ENCODE assay signal across 10 mouse cellular contexts in genomic region chr14:8161777-8162176, GRCm38 (mm10). TPM values are rescaled to one million over a fixed set of nuclear protein-coding genes. Genes with fewer than 3 reads are reported as not detected.
DNase-seq lines count a peak whose midpoint lies in the region; ATAC-seq and TF ChIP-seq lines count a peak whose summit lies in the region.
"Had no signal": no experiment of that assay in that cellular context is flagged by ENCODE, and none has a peak within 500 bp of the region (broad histone marks: within the 10 kb centered on the region; RNA-seq: fewer than 3 reads in every experiment).

No protein-coding gene starts in this region.

- WGBS in intestine, embryonic 16.5 days, result 87% methylated on average over 2 of the region's 2 CpGs
- WGBS in intestine, embryonic 15.5 days, result 85% methylated on average over 2 of the region's 2 CpGs
- 88% methylated on average over 2 of the region's 2 CpGs for WGBS in lung, embryonic 14.5 days
- 83% methylated on average over 2 of the region's 2 CpGs for WGBS in forebrain, embryonic 15.5 days

- no peaks in the 10 kb centered on the region for H3K4me1 ChIP-seq in intestine, embryonic 16.5 days (ENCODE audit: control insufficient read depth, insufficient read depth, low read length)
- H3K4me1 ChIP-seq in intestine, embryonic 15.5 days (replicated peaks), result no peaks in the 10 kb centered on the region
- no peaks in the 10 kb centered on the region for H3K4me1 ChIP-seq in lung, embryonic 14.5 days (ENCODE audit: insufficient read depth)
- H3K4me1 ChIP-seq in forebrain, embryonic 15.5 days, result no peaks in the 10 kb centered on the region
- H3K4me1 ChIP-seq: neural tube, embryonic 12.5 days had no signal

- peaks cover 9% of the 10 kb centered on the region for H3K36me3 ChIP-seq in intestine, embryonic 16.5 days (ENCODE audit: control insufficient read depth, insufficient read depth, low read length)
- H3K36me3 ChIP-seq in intestine, embryonic 15.5 days, result peaks cover 22% of the 10 kb centered on the region
- peaks cover 52% of the 10 kb centered on the region for H3K36me3 ChIP-seq in lung, embryonic 14.5 days (ENCODE audit: insufficient read depth)
- peaks cover 67% of the 10 kb centered on the region for H3K36me3 ChIP-seq in forebrain, embryonic 15.5 days

- peak; percentile 40 for TF ChIP-seq CTCF in lung, embryonic 14.5 days (IDR thresholded peaks at IDR 0.05; ENCODE audit: low read depth)

- H3K9ac ChIP-seq in intestine, embryonic 16.5 days (ENCODE audit: low read depth, low read length), result no peak overlapping the region
- no peak overlapping the region for H3K9ac ChIP-seq in intestine, embryonic 15.5 days
- no peak overlapping the region for H3K9ac ChIP-seq in lung, embryonic 14.5 days
- H3K9ac ChIP-seq in forebrain, embryonic 15.5 days (replicated peaks), result no peak overlapping the region
- H3K9ac ChIP-seq: neural tube, embryonic 12.5 days had no signal

- H3K4me3 ChIP-seq in intestine, embryonic 16.5 days (ENCODE audit: low read length), result no peak overlapping the region
- H3K4me3 ChIP-seq in intestine, embryonic 15.5 days (replicated peaks), result no peak overlapping the region
- no peak overlapping the region for H3K4me3 ChIP-seq in lung, embryonic 14.5 days (ENCODE audit: low read depth, low read length)
- H3K4me3 ChIP-seq in forebrain, embryonic 15.5 days, result no peak overlapping the region
- H3K4me3 ChIP-seq: erythroblast, embryonic 14.5 days; neural tube, embryonic 12.5 days had no signal

- H3K27ac ChIP-seq in intestine, embryonic 16.5 days (ENCODE audit: low read length), result no peak overlapping the region
- no peak overlapping the region for H3K27ac ChIP-seq in intestine, embryonic 15.5 days
- no peak overlapping the region for H3K27ac ChIP-seq in lung, embryonic 14.5 days (ENCODE audit: low read depth)
- no peak overlapping the region for H3K27ac ChIP-seq in forebrain, embryonic 15.5 days (replicated peaks)
- H3K27ac ChIP-seq: neural tube, embryonic 12.5 days had no signal

- H3K27me3 ChIP-seq in intestine, embryonic 16.5 days (replicated peaks; ENCODE audit: control insufficient read depth, insufficient read depth, low read length), result no peaks in the 10 kb centered on the region
- H3K27me3 ChIP-seq in intestine, embryonic 15.5 days (replicated peaks), result no peaks in the 10 kb centered on the region
- no peaks in the 10 kb centered on the region for H3K27me3 ChIP-seq in lung, embryonic 14.5 days (ENCODE audit: insufficient read depth, low read length)
- no peaks in the 10 kb centered on the region for H3K27me3 ChIP-seq in forebrain, embryonic 15.5 days
- H3K27me3 ChIP-seq: neural tube, embryonic 12.5 days had no signal

- H3K4me2 ChIP-seq in intestine, embryonic 16.5 days (ENCODE audit: low read depth, low read length), result no peak overlapping the region
- no peak overlapping the region for H3K4me2 ChIP-seq in intestine, embryonic 15.5 days (replicated peaks)
- no peak overlapping the region for H3K4me2 ChIP-seq in lung, embryonic 14.5 days
- H3K4me2 ChIP-seq in forebrain, embryonic 15.5 days (replicated peaks), result no peak overlapping the region
- H3K4me2 ChIP-seq: neural tube, embryonic 12.5 days had no signal

- intact Hi-C loops in left cerebral cortex, postnatal 25 days (cut with DNase I), result loop anchor here (2.0 to 5.0 kb wide), 2 partner anchors 69 to 199 kb away; no protein-coding TSS in a partner anchor

- no peaks in the 10 kb centered on the region for H3K9me3 ChIP-seq in intestine, embryonic 16.5 days (ENCODE audit: control insufficient read depth, low read length)
- no peaks in the 10 kb centered on the region for H3K9me3 ChIP-seq in intestine, embryonic 15.5 days
- no peaks in the 10 kb centered on the region for H3K9me3 ChIP-seq in lung, embryonic 14.5 days (ENCODE audit: low read depth, low read length)
- H3K9me3 ChIP-seq in forebrain, embryonic 15.5 days, result no peaks in the 10 kb centered on the region
- H3K9me3 ChIP-seq: neural tube, embryonic 12.5 days had no signal

- DNase-seq in urinary bladder, postnatal 25 days (ENCODE audit: low spot score), result peak; percentile 31
- no peak for DNase-seq in urinary bladder, postnatal 10 days (ENCODE audit: low spot score)
- DNase-seq in lung, embryonic 14.5 days, result no peak
- no peak for DNase-seq in left cerebral cortex, postnatal 25 days (ENCODE audit: low spot score in 2 of 2)
- DNase-seq in ovary, adult 18-20 months (ENCODE audit: low spot score), result no peak

- peak; percentile 50; the same call in 1 of the 2 replicates for ATAC-seq in intestine, embryonic 16.5 days
- no peak for ATAC-seq in intestine, embryonic 15.5 days
- ATAC-seq in lung, embryonic 14.5 days (ENCODE audit: insufficient read depth), result no peak
- no peak for ATAC-seq in forebrain, embryonic 15.5 days (replicated peaks)

RNA-seq across cellular contexts. Expression of gene Pdhb, which starts 11.0 kb away (rescaled TPM):
- 187 and 215 TPM in 2 replicates for polyA plus RNA-seq in intestine, embryonic 16.5 days (2015; fragmentation: Nextera tagmentation; extraction: Ambion mirVana)
- 197 and 198 TPM in 2 replicates for polyA plus RNA-seq in intestine, embryonic 15.5 days (2015; fragmentation: Nextera tagmentation; extraction: Ambion mirVana)
- 166 and 173 TPM in 2 replicates for polyA plus RNA-seq in lung, embryonic 14.5 days (2014; fragmentation: Nextera tagmentation; extraction: Ambion mirVana)
- polyA plus RNA-seq in forebrain, embryonic 15.5 days (2015; fragmentation: Nextera tagmentation; extraction: Ambion mirVana), result 235 and 239 TPM in 2 replicates
- 100 to 1,000 TPM; 178 to 185 TPM for total RNA-seq in left cerebral cortex, postnatal 25 days (2021)

RNA-seq across cellular contexts. Expression of gene Kctd6, which starts 52.2 kb away (rescaled TPM):
- polyA plus RNA-seq in intestine, embryonic 16.5 days (2015; fragmentation: Nextera tagmentation; extraction: Ambion mirVana), result 2.1 and 2.2 TPM in 2 replicates
- polyA plus RNA-seq in intestine, embryonic 15.5 days (2015; fragmentation: Nextera tagmentation; extraction: Ambion mirVana), result 11.2 and 12.4 TPM in 2 replicates
- polyA plus RNA-seq in lung, embryonic 14.5 days (2014; fragmentation: Nextera tagmentation; extraction: Ambion mirVana), result 15.6 and 16.6 TPM in 2 replicates
- polyA plus RNA-seq in forebrain, embryonic 15.5 days (2015; fragmentation: Nextera tagmentation; extraction: Ambion mirVana), result 15.7 and 25.1 TPM in 2 replicates
- 10 to 100 TPM; 40.5 to 43.5 TPM for total RNA-seq in left cerebral cortex, postnatal 25 days (2021)
